Mouse (Mus musculus): ENCODE measurements around the gene Btrc. TPM values are rescaled to one million over a fixed set of nuclear protein-coding genes. Genes with fewer than 3 reads are reported as not detected.
"Not testable (repeated sequence)": the region's sequence is repeated elsewhere in the genome, so short reads cannot be mapped to it uniquely, and the experiment has no call there.

Btrc gene
- polyA plus RNA-seq, 2 experiments: 41.5 to 44.1 TPM

GRCm38 (mm10) chr19:45336718-45337117, 26.8 kb upstream of the Btrc start:
- 68% methylated on average over 6 of the region's 6 CpGs for WGBS
- H3K4me3 ChIP-seq (replicated peaks; ENCODE audit: low read length): no peak overlapping the region
- peak; percentile 40 for DNase-seq (ENCODE audit: low spot score)
- no peaks in the 10 kb centered on the region for H3K36me3 ChIP-seq (ENCODE audit: control insufficient read depth, insufficient read depth, low read length)
- no peak overlapping the region for H3K9ac ChIP-seq (ENCODE audit: low read depth, low read length, severe bottlenecking)
- no peak overlapping the region for H3K27ac ChIP-seq (replicated peaks; ENCODE audit: low read depth, low read length)
- H3K4me2 ChIP-seq (replicated peaks; ENCODE audit: low read depth, low read length, severe bottlenecking): no peak overlapping the region
- H3K27me3 ChIP-seq (ENCODE audit: control insufficient read depth, insufficient read depth, low read length): no peaks in the 10 kb centered on the region
- no peaks in the 10 kb centered on the region for H3K4me1 ChIP-seq (ENCODE audit: control insufficient read depth, insufficient read depth, low read length)
- no peak for TF ChIP-seq POLR2A (IDR thresholded peaks at IDR 0.05; ENCODE audit: borderline replicate concordance, extremely low read depth, insufficient read depth, insufficient read length)
- ATAC-seq (ENCODE audit: low FRiP score, low read depth): peak; percentile 63
- no peaks in the 10 kb centered on the region for H3K9me3 ChIP-seq (ENCODE audit: control insufficient read depth, low read length)

DNA sequence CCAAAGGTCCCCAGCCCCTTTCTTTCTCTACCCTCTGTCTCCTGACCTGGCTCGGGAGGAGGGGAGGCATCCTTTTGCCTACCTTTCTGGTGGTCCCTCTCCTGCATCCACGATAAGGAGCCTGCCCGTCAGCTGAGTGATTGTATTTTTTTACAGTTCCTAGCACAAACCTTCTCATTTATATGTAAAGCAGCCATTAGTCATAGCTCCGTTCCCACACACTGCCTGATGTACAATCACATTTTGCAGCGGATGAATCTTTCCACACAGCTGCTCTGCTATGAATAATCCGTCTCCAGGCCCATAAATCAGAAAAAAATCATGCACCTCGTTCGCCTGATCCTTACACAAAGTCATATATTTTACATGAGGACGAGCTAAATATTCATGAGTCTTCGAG, 25.4 kb upstream of the Btrc start:
- no peak overlapping the region for H3K27ac ChIP-seq (replicated peaks; ENCODE audit: low read depth, low read length)

GRCm38 (mm10) chr19:45343941-45344340, 19.6 kb upstream of the Btrc start:
- H3K4me1 ChIP-seq (ENCODE audit: control insufficient read depth, insufficient read depth, low read length): no peaks in the 10 kb centered on the region
- TF ChIP-seq POLR2A (IDR thresholded peaks at IDR 0.05; ENCODE audit: borderline replicate concordance, extremely low read depth, insufficient read depth, insufficient read length): no peak
- H3K36me3 ChIP-seq (ENCODE audit: control insufficient read depth, insufficient read depth, low read length): no peaks in the 10 kb centered on the region
- no peak overlapping the region for H3K27ac ChIP-seq (replicated peaks; ENCODE audit: low read depth, low read length)
- H3K9ac ChIP-seq (ENCODE audit: low read depth, low read length, severe bottlenecking): no peak overlapping the region
- no peaks in the 10 kb centered on the region for H3K27me3 ChIP-seq (ENCODE audit: control insufficient read depth, insufficient read depth, low read length)
- no peak for ATAC-seq (ENCODE audit: low FRiP score, low read depth)
- H3K4me2 ChIP-seq (replicated peaks; ENCODE audit: low read depth, low read length, severe bottlenecking): no peak overlapping the region
- H3K4me3 ChIP-seq (replicated peaks; ENCODE audit: low read length): no peak overlapping the region
- no peak for DNase-seq (ENCODE audit: low spot score)
- 70% methylated on average over 5 of the region's 5 CpGs for WGBS
- H3K9me3 ChIP-seq (ENCODE audit: control insufficient read depth, low read length): no peaks in the 10 kb centered on the region

More for the DNA sequence above, 25.4 kb upstream of the Btrc start:
- no peak overlapping the region for H3K4me3 ChIP-seq (replicated peaks; ENCODE audit: low read length)
- no peaks in the 10 kb centered on the region for H3K36me3 ChIP-seq (ENCODE audit: control insufficient read depth, insufficient read depth, low read length)
- no peak overlapping the region for H3K4me2 ChIP-seq (replicated peaks; ENCODE audit: low read depth, low read length, severe bottlenecking)
- no peaks in the 10 kb centered on the region for H3K27me3 ChIP-seq (ENCODE audit: control insufficient read depth, insufficient read depth, low read length)
- 57% methylated on average over 10 of the region's 10 CpGs for WGBS
- no peak overlapping the region for H3K9ac ChIP-seq (ENCODE audit: low read depth, low read length, severe bottlenecking)
- TF ChIP-seq POLR2A (IDR thresholded peaks at IDR 0.05; ENCODE audit: borderline replicate concordance, extremely low read depth, insufficient read depth, insufficient read length): no peak
- no peaks in the 10 kb centered on the region for H3K4me1 ChIP-seq (ENCODE audit: control insufficient read depth, insufficient read depth, low read length)
- peak; percentile 26; the same call in 1 of the 2 replicates for ATAC-seq (ENCODE audit: low FRiP score, low read depth)
- peak; percentile 21 for DNase-seq (ENCODE audit: low spot score)
- H3K9me3 ChIP-seq (ENCODE audit: control insufficient read depth, low read length): no peaks in the 10 kb centered on the region

GRCm38 (mm10) chr19:45348188-45348587, 15.3 kb upstream of the Btrc start:
- 60% methylated on average over 4 of the region's 4 CpGs for WGBS
- Histone ChIP-seq H3K9ac (ENCODE audit: low read depth, low read length, severe bottlenecking) (no peak overlapping the region), H3K4me1 (ENCODE audit: control insufficient read depth, insufficient read depth, low read length) (no peaks in the 10 kb centered on the region), H3K36me3 (ENCODE audit: control insufficient read depth, insufficient read depth, low read length) (no peaks in the 10 kb centered on the region), H3K4me2 (replicated peaks; ENCODE audit: low read depth, low read length, severe bottlenecking) (no peak overlapping the region), H3K4me3 (replicated peaks; ENCODE audit: low read length) (no peak overlapping the region), H3K27me3 (ENCODE audit: control insufficient read depth, insufficient read depth, low read length) (no peaks in the 10 kb centered on the region), H3K9me3 (ENCODE audit: control insufficient read depth, low read length) (no peaks in the 10 kb centered on the region), H3K27ac (replicated peaks; ENCODE audit: low read depth, low read length) (no peak overlapping the region)
- TF ChIP-seq POLR2A (IDR thresholded peaks at IDR 0.05; ENCODE audit: borderline replicate concordance, extremely low read depth, insufficient read depth, insufficient read length): no peak
- no peak for ATAC-seq (ENCODE audit: low FRiP score, low read depth)
- DNase-seq (ENCODE audit: low spot score): no peak

- no peaks in the 10 kb centered on the region for H3K36me3 ChIP-seq (ENCODE audit: control insufficient read depth, insufficient read depth, low read length)
- TF ChIP-seq POLR2A (IDR thresholded peaks at IDR 0.05; ENCODE audit: borderline replicate concordance, extremely low read depth, insufficient read depth, insufficient read length): no peak
- H3K27ac ChIP-seq (replicated peaks; ENCODE audit: low read depth, low read length): no peak overlapping the region
- no peaks in the 10 kb centered on the region for H3K9me3 ChIP-seq (ENCODE audit: control insufficient read depth, low read length)
- 62% methylated on average over 12 of the region's 12 CpGs for WGBS
- H3K4me1 ChIP-seq (ENCODE audit: control insufficient read depth, insufficient read depth, low read length): no peaks in the 10 kb centered on the region
- ATAC-seq (ENCODE audit: low FRiP score, low read depth): no peak
- no peak overlapping the region for H3K4me3 ChIP-seq (replicated peaks; ENCODE audit: low read length)
- no peak overlapping the region for H3K9ac ChIP-seq (ENCODE audit: low read depth, low read length, severe bottlenecking)
- no peak for DNase-seq (ENCODE audit: low spot score)
- no peaks in the 10 kb centered on the region for H3K27me3 ChIP-seq (ENCODE audit: control insufficient read depth, insufficient read depth, low read length)
- no peak overlapping the region for H3K4me2 ChIP-seq (replicated peaks; ENCODE audit: low read depth, low read length, severe bottlenecking)
Measured at GRCm38 (mm10) chr19:45350456-45350855, 13.1 kb upstream of the Btrc start.

DNA sequence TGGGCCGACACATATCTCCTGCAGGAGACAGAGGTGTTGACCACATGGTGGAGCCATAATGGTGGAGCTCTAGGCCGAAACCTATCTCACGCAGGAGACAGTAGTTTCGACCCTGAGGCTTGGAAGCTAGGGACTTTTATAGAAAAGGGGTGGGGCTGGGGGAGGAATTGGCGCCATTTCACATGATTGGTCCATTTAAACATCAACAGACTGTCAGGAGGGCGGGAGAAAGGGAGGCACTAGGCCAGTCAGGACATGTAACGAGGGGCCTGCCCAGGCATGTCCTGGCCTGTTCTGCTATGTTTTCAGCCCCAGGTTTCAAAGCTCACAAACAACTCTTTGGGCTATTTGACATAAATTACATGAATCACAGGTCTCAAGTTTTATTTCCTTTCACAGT, 10.8 kb upstream of the Btrc start:
- not testable (repeated sequence) for H3K4me2 ChIP-seq (replicated peaks; ENCODE audit: low read depth, low read length, severe bottlenecking); H3K9me3 ChIP-seq (ENCODE audit: control insufficient read depth, low read length); DNase-seq (ENCODE audit: low spot score); H3K36me3 ChIP-seq (ENCODE audit: control insufficient read depth, insufficient read depth, low read length); H3K9ac ChIP-seq (ENCODE audit: low read depth, low read length, severe bottlenecking); H3K27ac ChIP-seq (replicated peaks; ENCODE audit: low read depth, low read length); H3K27me3 ChIP-seq (ENCODE audit: control insufficient read depth, insufficient read depth, low read length); ATAC-seq (ENCODE audit: low FRiP score, low read depth); H3K4me3 ChIP-seq (replicated peaks; ENCODE audit: low read length); H3K4me1 ChIP-seq (ENCODE audit: control insufficient read depth, insufficient read depth, low read length)
- 81% methylated on average over 7 of the region's 7 CpGs for WGBS

Data from limb, embryonic 14.5 days (tissue).